Mouse (Mus musculus): Measurements from ENCODE around the gene Fbxo7.
"Not testable (repeated sequence)": the region's sequence is repeated elsewhere in the genome, so short reads cannot be mapped to it uniquely, and the experiment has no call there.

Gene Fbxo7

GRCm38 (mm10) chr10:86021749-86022473, at the start of gene Fbxo7:
TSS of gene Fbxo7 (plus strand) at chr10:86021972.
- peak; percentile 89 to 90 for DNase-seq (ENCODE audit: low spot score in 2 of 2)

GRCm38 (mm10) chr10:85972915-85973314, 48.9 kb upstream of the Fbxo7 start:
- DNase-seq (ENCODE audit: low spot score in 2 of 2): no peak

- no peak for DNase-seq (ENCODE audit: low spot score in 2 of 2)
These were observed 32.2 kb upstream of the Fbxo7 start for GRCm38 (mm10) chr10:85989412-85990115.

GRCm38 (mm10) chr10:85992412-85992811, 29.4 kb upstream of the Fbxo7 start:
- DNase-seq (ENCODE audit: low spot score in 2 of 2): no peak

- no peak for DNase-seq (ENCODE audit: low spot score in 2 of 2)
These were observed 27.9 kb upstream of the Fbxo7 start for GRCm38 (mm10) chr10:85993836-85994235.

- no peak for DNase-seq (ENCODE audit: low spot score in 2 of 2)
These were observed 27.1 kb upstream of the Fbxo7 start for GRCm38 (mm10) chr10:85994543-85995104.

- DNase-seq (ENCODE audit: low spot score in 2 of 2): no peak
These were observed 21.3 kb upstream of the Fbxo7 start for GRCm38 (mm10) chr10:86000447-86000846.

- DNase-seq (ENCODE audit: low spot score in 2 of 2): no peak
These were observed 15.3 kb upstream of the Fbxo7 start for GRCm38 (mm10) chr10:86006455-86006854.

GRCm38 (mm10) chr10:86009688-86010087, 12.1 kb upstream of the Fbxo7 start:
- DNase-seq (ENCODE audit: low spot score in 2 of 2): no peak

GRCm38 (mm10) chr10:86010636-86011035, 11.1 kb upstream of the Fbxo7 start:
- DNase-seq (ENCODE audit: low spot score in 2 of 2): no peak

- DNase-seq (ENCODE audit: low spot score in 2 of 2): no peak
These were observed 10.6 kb upstream of the Fbxo7 start for GRCm38 (mm10) chr10:86011172-86011571.

GRCm38 (mm10) chr10:86011781-86012180, 10.0 kb upstream of the Fbxo7 start, which contains the start of gene Bpifc:
TSS of gene Bpifc (minus strand) at chr10:86011895.
- DNase-seq (ENCODE audit: low spot score in 2 of 2): no peak

- no peak for DNase-seq (ENCODE audit: low spot score in 2 of 2)
These were observed 4.0 kb upstream of the Fbxo7 start for GRCm38 (mm10) chr10:86017781-86018180.

- DNase-seq (ENCODE audit: low spot score in 2 of 2): no peak
These were observed 3.0 kb upstream of the Fbxo7 start for GRCm38 (mm10) chr10:86018813-86019212.

GRCm38 (mm10) chr10:86021408-86021748, 394 bp upstream of the Fbxo7 start:
- no peak for DNase-seq (ENCODE audit: low spot score in 2 of 2)

GRCm38 (mm10) chr10:86022474-86022816, 673 bp downstream of the Fbxo7 start:
- no peak for DNase-seq (ENCODE audit: low spot score in 2 of 2)

- no peak for DNase-seq (ENCODE audit: low spot score in 2 of 2)
These were observed 1.4 kb downstream of the Fbxo7 start for GRCm38 (mm10) chr10:86023149-86023548.

GRCm38 (mm10) chr10:86025906-86026305, 4.1 kb downstream of the Fbxo7 start:
- no peak for DNase-seq (ENCODE audit: low spot score in 2 of 2)

- DNase-seq (ENCODE audit: low spot score in 2 of 2): no peak
These were observed 4.6 kb downstream of the Fbxo7 start for GRCm38 (mm10) chr10:86026354-86026753.

GRCm38 (mm10) chr10:86026807-86027206, 5.0 kb downstream of the Fbxo7 start:
- DNase-seq (ENCODE audit: low spot score in 2 of 2): not testable (repeated sequence)

GRCm38 (mm10) chr10:86030743-86031142, 9.0 kb downstream of the Fbxo7 start:
- no peak for DNase-seq (ENCODE audit: low spot score in 2 of 2)

GRCm38 (mm10) chr10:86032517-86032916, 10.7 kb downstream of the Fbxo7 start:
- no peak for DNase-seq (ENCODE audit: low spot score in 2 of 2)
